Mouse (Mus musculus): ENCODE results near the gene Cybrd1.

Cybrd1 gene

DNA sequence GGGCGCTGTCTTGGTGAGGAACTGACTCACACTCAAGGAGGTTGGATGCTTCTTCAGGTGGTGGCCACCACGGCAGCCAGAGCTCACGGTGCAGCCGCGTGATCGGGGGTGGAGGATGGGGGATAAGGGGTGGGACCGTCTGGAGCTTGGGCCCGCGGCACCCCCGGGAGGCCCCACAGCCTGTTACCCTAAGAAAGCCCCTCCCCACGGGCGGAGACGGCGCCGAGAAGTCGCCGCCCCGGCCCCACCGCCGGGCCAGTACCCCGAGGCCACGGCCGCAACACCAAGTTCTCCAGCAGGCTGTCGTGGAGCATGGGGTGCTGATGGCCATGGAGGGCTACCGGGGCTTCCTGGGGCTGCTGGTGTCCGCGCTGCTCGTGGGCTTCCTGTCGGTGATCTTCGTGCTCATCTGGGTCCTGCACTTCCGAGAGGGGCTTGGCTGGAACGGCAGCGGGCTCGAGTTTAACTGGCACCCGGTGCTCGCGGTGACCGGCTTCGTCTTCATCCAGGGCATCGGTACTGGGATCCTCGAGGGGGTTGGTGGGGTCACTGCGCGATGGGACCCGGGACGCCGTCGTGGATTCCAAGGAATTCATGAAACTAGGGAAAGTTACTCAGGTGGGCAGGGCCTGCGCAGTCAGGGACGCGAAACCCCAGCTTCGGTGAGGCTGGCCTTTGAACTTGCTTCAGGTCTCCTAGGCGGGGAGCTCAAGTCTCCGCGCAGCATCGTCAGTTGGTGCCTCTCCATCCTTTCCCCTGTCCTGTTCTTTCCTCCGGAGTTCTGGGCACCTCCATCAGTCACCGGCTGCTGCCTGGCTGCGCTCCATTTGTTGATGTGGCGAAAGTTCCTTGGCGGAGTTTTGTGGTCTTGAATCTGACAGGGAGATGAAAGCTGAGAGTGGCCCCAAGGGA lies at the start of gene Cybrd1:
Gene Cybrd1 (plus strand): TSS at position 127 of the 912 bp plus-strand sequence.
- in situ Hi-C loops (cut with MboI, MseI) = no loop called here

DNA sequence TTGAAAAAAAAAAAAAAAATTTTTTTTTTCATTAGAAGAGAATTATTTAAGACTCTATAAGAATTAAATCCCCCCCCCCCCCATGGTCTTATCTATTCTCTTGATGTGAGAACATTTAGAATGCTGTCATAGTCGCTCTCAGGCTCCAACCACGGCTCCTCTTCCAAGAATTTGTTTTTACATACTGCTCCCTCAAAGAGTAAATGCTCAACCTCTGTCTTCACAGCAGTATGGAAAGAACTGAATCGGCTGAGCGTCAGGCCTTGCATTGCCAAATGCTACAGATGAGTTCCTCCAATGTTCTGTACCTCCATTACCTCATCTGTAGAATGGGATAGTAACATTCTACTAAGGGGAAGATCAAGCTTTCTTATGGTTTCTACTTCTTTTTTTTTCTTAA lies 46.1 kb upstream of the Cybrd1 start:
- in situ Hi-C loops (cut with MboI, MseI) = no loop called here

DNA sequence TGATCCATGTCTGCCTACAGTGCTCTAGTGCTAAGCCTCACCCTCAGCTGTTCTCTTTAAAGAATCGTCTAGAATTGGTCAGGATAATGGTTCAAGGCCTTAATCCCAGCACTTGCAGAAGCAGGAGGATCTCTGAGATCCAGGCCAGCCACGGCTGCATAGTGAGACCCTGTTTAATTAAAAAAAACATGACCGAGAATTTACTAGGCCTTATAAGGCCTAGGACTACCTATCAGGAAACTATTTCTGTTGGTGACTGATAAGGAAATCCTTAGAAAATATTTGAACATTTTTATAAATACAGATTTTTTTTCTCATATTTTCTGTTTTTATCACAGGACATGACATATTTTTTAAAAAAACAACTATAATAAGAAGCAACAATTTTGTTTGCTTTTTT lies 44.4 kb upstream of the Cybrd1 start:
- in situ Hi-C loops (cut with MboI, MseI) = no loop called here

DNA sequence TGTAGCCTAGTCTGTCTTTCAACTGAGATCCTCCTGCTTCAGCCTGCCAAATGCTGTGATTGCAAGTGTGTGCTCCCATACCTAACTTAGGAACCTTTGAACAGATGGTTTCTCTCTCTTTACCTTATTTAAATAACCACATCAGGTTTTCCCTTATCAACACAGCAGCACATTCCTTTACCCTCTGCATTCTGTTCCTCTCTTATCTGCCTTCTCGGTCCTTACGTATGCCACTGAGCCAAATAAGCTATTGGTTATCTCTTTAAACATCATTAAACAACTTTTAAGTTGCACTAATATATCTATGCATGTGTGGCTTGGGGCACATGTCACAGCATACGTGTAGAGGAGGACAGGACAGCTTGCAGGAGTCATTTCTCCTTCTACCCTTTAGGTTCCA lies 43.9 kb upstream of the Cybrd1 start:
- in situ Hi-C loops (cut with MboI, MseI) = no loop called here

DNA sequence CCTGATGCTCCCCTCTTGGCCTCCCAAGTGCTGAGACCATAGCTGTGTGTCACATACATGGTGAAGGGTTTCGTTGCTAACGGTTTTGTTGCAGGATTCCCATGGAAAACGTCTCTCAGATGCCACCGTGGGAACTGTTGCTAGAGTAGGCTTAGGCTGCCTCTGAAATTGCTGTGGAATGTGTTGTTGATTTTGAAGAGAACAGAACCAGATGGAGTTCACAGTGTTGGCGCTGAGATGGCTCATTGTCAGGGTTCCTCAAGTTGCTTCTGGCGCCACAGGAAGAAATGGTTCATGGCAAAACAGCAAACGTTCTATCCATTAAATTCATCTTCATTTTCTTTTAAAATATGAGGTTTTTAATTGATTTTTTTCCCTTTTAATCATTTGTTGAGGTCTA lies 35.3 kb upstream of the Cybrd1 start:
- in situ Hi-C loops (cut with MboI, MseI) = no loop called here

DNA sequence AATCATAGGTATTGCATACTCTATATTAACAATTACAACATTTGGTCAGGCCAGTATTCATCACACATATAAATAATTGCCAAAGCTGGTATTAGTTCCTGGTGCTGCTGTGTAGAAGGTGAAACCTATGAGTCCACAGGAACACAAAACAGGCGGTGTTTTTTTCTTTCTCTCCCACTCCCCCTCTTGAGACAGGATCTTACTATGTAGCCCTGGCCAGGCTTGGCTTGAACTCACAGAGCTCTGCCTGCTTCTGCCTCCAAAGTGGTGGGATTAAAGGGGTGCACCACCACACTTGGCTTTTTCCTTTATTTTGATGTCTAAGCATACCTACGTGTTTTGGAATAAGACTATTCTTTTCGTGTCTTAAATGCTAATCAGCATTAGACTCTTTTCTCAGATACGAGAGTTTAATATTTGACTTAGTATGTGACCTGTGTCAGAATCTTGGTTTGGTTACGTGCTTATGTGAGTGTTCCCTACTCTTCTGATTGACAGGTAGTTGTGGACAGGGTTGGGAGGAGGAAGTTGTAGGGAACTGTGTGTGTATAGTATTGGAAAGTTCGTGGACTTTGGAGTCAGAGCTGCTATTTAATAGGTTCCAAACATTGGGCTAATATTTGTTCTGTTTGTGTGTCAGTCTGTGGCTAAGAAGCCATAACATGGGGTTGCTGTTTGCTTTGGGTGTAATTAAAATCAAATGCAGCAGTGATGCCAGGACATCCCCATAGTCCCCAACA lies 34.1 kb upstream of the Cybrd1 start:
- in situ Hi-C loops (cut with MboI, MseI) = no loop called here

DNA sequence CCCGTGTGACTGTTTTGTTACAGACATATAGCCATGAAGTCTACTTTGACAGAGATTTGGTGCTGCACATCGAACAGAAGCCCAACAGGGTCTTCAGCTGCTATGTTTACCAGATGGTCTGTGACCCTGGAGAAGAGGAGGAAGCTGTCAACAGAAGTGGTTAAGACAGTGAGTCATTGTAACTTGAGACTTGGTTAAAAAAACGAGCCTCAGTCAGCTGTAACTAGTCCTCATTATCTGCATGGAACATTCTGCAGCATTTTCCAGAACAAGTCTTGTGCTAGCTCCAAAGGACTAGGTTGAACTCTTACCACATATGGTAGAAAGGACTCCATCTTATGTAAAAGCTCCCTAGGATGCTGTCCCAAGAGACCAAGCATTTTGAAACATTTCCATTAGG lies 28.0 kb upstream of the Cybrd1 start:
- in situ Hi-C loops (cut with MboI, MseI) = no loop called here

DNA sequence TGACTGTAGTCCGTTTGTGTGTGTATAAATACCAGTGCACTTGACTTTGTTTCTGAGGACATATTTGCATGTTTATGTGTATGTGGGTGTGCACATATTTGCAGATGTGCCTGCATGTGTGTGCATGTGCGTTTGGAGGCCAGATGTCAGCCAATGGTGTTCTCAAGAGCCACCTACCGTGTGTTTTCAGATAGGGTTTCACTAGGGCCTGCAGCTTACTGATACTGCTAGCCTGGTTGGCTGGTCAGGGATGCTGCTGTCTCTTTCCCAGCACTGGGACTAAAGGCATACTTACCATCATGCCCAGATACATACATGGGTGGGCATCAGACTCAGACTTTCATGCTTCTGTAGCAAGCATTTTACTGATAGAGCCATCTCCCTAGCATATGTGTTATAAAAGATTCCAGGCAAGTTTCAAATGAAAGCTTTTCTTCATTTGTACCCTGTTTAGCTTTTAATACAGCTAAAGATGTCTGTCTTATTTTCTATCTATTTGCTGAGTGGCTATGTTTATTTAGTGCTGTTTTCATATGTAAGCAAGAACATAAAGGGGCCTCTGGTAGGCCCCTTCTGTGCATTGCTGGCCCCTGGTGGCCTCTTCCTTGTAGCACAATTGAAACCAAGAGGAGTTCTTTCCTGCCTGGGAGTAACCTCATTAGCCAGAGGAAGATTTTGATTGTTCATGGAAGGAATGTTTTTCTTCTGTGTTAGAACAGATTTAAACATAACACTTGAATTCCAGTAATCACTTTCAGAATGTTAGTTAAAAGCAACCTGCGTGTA lies 26.9 kb upstream of the Cybrd1 start:
- in situ Hi-C loops (cut with MboI, MseI) = no loop called here

DNA sequence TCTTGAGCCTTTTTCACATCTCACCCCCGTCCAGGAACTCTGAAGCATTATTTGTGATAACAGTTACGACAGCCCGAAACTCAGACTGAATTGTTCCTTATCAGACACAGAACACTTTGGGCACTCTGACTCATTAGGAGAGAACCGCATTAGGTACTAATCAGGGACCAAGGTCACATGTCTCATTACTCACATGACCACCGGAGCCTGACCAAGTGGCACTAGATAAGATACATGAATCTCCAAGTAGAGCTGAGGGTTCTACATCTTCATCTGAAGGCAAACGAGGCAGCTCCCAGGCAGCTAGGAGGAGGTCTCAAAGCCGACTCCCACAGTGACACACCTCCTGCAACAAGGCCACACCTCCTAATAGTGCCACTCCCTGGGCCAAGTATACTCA lies 21.6 kb upstream of the Cybrd1 start:
- in situ Hi-C loops (cut with MboI, MseI) = no loop called here

DNA sequence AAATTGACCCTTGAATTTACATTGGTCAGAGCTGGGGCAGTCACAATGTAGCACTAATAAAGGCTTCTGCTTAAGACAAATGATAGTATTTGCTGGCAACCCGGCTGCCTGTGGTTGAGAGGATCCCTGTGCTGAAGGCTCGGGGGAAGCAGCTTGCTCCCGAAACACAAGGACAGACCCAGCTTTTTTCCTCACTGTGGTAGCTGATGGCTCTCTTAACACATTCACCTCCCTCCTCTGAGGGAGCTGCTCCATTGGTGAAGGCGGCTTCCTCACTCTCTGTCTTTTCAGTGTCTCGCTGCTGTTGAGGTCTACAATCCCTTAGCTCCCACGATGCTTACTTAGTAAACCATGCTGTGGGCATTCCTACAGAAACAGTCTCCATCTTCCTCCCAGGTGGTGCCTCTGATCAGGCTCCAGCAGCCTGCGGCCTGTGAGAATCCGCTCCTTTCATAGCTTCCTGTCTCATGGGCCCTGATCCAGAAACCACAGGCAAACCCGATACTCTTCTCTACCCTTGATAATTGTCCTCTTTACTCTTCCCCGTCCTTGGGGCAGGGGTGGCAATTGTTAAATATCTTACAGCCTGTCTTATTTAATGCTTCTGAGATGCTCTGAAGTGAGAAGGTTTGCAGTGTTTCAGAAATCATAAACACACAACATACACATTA lies 15.0 kb upstream of the Cybrd1 start:
- in situ Hi-C loops (cut with MboI, MseI) = no loop called here

DNA sequence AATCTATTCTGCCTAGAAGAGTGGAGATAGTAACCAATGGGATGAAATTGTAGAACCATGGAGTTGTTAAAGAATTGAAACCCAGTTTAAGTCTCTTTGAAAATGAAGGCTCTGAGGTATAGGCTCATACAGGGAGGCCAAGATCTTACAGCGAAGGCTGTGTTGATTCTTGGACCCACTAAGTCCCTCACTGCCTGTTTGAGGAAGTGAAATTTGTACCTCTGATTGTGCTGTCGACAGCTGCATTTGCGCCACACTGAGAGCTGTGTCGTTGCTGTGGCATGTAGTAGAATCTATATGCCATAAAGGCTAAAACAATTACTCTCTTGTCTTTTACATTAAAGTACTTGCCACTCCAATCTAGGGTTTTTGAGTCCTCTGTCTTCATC lies 14.4 kb upstream of the Cybrd1 start:
- in situ Hi-C loops (cut with MboI, MseI) = no loop called here

DNA sequence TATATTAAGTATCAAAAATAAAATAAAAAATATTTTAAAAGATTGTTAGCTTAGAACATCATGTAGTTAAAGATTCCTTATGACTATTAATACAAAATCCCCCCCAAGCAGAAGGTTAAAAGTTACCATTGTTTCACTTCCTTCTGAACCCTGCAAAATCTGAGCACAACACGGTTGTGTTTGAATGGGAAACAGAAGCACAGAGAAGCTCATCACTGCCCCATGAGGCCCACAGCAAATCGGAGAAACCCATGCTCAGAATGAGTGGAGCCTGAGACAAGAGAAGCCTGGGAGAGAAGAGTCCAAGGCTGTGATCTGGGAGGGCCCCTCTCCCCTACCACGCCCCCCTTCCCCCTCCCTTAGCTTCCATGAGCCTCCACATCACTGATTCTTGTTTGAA lies 13.0 kb upstream of the Cybrd1 start:
- in situ Hi-C loops (cut with MboI, MseI) = no loop called here

DNA sequence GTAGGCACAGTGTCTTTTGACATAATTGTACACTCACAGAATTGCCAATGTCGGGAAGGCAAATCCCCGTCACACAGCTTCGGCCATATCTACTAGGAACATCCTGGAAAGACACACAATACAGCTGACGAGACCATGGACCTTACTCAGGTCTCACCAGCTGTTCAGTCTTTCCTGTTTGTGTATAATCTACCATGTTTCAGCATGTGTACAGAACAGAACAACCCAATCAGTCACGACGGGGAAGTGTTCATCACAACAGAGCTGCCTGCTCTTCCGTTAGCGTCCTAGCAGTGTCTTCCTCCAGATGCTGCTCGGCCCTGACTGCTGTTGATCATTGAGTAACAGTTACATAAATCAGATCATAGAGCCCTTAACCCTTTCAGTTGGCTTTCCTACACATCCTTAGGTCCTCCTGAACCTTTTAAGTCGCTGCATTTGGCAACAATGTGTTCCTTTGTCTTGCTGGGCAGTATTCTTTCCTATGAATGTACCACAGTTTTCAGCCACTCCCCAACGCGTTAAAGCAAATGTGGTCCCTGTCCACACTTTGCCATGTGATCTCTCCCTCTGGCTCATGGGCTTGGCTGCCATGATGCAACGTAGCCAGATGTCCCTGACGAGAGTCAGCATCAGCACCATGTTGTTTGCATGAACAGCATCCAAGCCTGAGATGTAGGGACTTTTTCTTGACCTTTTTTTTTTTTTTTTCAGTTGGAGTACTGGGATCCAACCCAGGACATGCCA lies 12.1 kb upstream of the Cybrd1 start:
- in situ Hi-C loops (cut with MboI, MseI) = no loop called here

DNA sequence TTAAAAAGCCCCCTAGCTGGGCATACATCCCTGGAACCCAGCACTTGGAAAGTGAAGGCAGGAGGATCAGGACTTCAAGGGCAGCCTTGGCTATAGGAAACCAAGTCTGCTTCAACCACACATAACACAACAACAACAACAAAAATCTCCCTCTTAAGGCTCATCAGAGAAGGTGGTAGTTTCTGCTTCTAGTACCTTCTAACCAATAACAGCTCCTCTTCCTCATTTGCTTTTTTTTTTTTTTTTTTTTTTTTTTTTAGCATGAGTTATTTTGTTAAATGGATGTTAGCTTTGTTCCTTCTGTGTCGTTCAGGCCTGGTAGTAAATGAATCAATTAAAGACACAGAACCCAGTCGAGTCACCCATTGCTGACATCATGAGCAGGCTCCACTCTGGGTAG lies 10.5 kb upstream of the Cybrd1 start:
- in situ Hi-C loops (cut with MboI, MseI) = no loop called here

DNA sequence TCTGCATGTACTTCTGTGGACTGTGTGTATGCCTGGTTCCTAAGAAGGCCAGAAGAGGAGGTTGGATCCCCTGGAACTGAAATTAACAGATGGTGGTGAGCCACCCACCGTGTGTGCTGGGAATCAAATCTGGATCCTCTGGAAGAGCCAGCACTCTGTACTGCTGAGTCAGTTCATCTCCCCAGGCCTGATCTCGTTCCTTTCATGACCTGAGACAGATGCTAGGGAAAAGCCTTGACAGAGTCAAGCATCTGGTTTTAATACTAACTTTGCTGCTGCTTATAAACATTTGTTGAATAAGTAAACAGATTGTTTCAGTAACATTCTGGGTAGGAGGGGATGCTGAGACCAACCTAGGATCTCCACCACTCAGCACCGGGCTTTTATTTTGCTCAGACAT lies 9.2 kb upstream of the Cybrd1 start:
- in situ Hi-C loops (cut with MboI, MseI) = no loop called here

DNA sequence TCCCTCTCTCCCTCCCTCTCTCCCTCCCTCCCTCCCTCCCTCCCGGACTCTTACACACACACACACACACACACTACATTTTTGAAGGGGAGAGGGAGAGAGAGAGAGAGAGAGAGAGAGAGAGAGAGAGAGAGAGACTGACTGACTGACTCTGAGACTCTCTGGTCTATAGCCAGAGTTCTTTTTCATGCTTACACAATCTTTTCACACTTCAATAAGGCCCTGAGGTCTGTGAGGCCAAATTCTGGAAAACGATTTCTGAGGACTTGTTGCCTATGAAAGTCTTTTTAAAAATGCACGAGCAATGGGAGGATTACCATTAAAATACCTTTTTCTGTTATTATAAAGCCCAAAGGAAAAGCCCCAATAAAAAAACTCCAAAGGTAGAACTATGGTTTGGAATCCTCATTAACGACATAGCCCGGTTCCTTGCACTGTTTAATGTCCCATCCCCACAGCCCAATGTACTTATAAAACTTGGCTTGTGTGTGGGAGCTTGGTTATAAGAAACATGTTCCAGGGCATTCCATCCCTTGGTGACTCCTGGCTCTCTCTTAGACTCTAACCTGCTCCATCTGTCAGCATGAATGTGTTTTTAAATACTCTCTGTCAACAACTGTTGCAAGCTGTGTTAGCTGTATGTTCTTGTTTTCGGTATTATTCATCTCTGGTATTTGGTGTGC lies 4.1 kb upstream of the Cybrd1 start:
- in situ Hi-C loops (cut with MboI, MseI) = no loop called here

DNA sequence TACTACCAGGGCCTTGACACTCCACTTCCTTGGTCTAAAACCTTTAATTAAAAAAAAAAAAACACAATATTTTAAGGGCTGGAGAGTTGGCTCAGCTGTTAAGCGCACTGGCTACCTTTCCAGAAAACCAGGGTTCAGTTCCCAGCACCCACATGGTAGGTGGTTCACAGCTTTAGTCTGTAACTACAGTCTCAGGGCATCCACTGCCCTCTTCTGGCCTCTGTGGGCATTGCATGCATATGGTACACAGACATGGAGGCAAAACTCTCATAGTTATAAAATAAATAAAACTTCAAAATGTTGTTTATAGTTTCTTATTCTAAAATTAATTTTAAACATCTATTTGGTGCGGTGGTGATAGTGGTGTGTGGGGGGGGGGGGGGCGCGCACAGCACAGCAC lies 1.6 kb upstream of the Cybrd1 start:
- in situ Hi-C loops (cut with MboI, MseI) = no loop called here

DNA sequence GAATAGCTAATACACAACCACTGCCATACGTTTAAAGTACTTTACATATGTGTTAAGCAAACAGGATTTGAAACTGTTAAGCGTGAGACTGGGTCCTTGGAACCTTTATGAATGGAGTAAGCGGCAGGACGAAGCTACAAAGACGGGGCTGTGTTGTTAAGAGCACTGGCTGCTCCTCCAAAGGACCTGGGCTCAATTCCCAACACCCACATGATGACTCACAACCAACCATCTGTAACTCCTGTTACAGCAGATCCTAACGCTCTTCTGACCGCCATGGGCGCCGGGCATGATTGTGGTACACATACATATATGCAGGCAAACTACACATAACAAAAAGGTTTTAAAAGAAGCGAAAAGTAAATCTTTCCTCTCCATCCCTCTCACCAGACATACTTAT lies 3.1 kb downstream of the Cybrd1 start:
- in situ Hi-C loops (cut with MboI, MseI) = no loop called here

DNA sequence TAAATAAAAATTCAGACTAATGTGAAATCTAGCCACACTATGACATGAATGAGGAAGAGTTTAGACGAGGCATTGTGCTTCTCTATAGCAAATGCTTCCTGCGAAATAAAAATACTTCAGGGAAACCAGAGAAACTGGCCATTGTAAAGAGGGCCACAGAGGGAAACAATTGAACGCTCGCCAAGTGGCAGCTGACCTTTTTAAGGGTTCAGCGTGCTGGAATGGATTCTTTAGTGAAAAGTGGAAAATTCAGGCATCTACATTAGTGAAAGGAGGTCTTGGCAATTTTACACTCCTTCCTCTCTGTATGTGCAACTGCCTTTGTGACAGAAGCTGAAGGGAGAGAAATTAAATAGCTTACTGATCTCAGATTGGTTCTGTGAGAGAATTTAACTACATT lies 3.7 kb downstream of the Cybrd1 start:
- in situ Hi-C loops (cut with MboI, MseI) = no loop called here

DNA sequence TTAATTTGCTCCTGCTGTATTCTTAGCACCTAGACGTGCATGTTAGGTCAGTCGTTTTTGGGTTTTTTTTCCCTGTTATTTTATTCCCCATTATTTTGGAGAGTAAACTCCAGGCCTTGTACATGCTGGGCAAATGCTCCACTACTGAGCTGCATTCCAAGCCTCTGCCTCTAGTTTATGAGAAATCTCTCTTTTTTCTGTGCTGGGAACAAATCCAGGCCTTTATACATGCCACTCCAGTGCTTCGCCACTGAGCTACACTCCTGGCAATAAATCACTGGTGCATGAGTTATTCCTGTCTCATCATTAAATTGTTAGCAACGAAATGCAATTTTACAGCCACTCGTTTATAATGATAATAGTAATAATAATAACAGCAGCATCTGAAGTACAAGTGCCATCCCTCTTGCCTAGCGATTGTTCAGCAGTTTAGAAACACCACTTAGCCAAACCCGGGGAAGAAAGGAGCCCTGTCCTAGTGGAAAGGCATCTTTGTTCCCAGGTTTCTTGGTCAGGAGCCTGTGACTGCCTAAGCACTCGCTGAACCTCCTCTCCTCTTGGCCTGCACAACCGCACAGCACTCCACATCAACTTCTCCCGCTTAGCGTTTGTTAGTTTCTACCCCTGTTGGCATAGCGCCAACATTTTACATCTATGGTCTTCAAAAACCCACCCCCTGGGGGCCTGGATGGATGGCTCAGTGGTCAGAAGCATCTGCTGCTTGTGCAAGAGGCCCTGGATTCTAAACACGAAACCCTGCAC lies 4.7 kb downstream of the Cybrd1 start:
- in situ Hi-C loops (cut with MboI, MseI) = no loop called here
